Mouse (Mus musculus) megakaryocyte, adult 5-6 weeks (primary cell): ENCODE results near the gene Nfix. TPM values are rescaled to one million over a fixed set of nuclear protein-coding genes. Genes with fewer than 3 reads are reported as not detected.

Experiments
- ATAC-seq: 2 replicates; pipeline ENCODE4 v1.8.0; 2016; ENCODE audit warnings: mild to moderate bottlenecking, inconsistent platforms; ENCODE audit not compliant: poor library complexity, severe bottlenecking
- total RNA-seq, 2 experiments: library from RNA; stranded (forward) in 1 of 2; stranded (reverse) in 1 of 2; fragments of 153-499, 151-499 nt in 1 of 2; fragments of 221-1000, 200-1000 nt in 1 of 2; gene quantifications; 2 replicates each; pipeline versions ENCODE4 v1.2.3 to v1.2.4; 2015 to 2017

Gene Nfix
- total RNA-seq (2015) (23.8 and 26.9 TPM in 2 replicates), total RNA-seq (2017) (7.7 and 17.0 TPM in 2 replicates)

DNA sequence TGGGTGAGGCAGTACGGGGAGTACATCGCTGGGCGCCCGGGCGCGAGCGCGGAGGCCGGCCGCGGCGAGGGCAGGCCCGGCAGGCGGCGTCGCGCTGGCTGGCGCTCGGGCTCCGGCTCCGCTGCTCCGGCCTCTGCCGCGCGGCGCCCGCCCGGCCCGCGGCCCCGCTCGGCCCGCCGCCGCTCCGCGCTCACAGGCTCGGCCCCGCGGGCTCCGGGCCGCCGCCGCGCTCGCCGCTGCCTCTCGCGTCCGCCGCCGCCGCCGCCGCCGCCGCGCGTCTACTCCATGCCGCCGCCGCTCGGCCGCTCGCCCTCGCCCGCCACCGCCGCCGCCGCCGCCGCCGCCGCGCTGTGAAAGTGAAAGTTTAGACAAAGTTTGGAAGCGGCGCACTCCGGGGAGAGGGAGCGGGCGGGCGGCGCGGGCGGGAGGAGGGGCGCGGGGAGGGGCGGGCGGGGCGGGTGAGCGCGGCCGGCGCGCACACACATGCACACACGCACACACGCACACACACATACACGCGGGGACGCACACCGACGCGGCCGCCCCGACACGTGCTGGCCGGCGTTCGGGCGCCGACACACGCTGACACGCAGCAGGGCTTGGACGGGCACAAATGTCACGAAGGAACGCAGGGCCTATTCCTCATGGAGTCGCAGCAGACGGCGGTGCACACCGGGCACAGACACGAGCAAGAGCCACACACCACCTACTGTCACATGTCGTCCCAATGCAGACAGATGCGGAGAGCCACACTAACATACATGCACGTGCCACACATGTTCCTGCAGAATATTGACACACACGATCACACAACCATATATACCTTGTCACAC, at the start of gene Nfix:
TSS of gene Nfix (minus strand) at position 346 of the 833 bp plus-strand sequence.
- peak; percentile 60 for ATAC-seq

DNA sequence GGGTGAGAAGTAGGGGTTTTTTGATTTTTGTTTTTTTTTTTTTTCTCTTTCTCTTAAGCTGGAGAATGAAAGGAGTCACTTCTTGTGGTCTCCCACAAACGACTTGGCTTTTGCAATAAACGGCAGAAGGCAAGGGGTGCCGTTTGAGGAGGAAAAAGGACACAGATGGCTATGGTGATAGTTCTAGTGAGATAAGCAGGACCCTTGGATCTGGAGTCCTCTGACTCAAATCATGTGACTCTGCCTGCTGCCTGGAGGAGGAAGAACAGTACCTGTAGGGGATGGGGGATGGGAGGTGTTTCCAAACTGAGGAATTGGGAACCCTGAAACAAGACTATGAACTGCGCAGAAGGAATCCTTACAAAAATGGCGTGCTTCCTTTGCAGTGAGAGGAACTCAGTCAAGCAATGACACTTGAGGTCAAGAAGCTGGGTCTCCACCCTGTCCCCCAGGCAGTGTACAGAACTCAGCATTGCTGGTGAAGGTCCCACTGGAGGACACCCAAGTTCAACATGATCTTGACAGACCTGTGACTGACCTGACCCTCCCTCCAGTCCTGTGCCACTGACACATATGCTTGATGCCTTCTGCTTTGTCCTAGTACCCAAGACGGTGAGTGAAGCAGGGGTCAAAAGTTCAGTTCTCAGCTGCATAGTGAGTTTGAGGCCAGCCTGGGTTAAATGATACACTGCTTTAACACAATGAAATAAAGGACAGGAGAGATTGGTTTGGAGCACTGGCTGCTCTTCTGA, 47.7 kb upstream of the Nfix start:
- no peak for ATAC-seq

DNA sequence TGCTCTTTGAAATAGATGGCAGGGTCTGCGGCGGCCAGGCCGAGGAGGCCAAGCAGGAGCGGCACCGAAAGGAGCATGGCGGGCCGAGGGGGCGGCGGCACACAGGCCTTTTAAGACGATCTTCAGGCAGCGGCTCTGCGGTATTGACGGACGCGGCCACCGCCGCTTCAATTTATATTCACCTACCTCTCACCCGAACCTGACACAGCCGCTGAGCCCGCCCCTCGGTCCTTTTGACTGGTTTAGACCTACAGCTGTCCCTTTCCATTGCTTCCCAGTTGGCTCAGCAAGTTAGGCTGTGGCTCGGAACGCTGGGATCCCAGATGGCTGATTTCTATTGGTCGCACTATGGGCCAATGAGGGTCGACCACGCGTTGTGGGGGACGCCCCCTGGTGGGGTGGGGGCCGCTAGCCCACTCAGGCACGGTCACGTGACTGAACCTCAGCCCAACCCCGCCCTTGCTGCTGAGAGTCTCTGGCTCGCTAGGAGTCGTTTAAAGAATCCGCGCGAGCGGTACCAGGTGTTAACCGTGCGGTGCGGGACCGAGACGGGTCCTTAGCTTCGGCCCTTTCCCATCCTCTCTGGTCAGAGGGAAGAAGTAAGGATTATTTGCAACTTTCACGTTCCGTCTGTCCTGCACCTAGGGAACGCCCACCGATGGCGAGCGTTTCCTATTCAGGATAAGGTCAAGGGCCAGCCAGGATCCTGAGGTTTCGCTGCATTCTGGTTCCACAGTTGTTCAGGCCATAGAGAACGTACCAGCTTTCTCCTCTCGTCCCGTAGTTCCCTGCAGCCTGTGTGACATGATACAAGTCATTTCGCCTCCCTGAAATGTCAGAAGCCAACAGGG, 46.8 kb upstream of the Nfix start, which contains the start of gene Calr:
TSS of gene Calr (minus strand) at position 213 of the 851 bp plus-strand sequence.
- peak; percentile 92 for ATAC-seq

DNA sequence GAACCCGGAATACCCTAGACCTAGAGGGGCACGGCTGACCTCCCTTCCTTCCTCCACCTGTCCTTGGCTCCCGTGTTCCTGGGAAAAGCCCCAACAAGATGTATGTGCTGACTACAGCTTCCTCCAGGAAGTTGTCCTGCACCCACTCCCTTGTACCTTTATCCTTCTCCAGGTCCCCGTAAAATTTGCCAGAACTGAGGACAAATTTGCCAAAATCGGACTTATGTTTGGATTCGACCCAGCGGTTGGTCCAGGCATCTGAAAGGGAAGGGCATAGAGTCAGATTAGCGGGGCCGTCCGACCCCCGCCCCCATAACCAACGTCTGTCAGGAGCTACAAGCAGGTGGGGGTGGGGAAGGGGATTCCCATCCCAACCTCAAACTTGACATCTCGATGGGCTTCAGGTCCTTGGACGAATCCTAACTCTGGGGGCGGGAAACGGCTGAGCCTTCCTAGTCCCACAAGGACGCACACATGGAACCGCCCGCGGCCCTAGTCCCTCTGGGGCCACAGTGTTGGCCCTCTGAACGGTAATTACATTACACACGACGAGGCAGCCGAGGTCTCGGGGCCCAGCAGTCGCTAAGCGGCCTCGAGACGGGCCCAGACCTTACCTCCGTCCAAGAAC, 46.1 kb upstream of the Nfix start:
- no peak for ATAC-seq

DNA sequence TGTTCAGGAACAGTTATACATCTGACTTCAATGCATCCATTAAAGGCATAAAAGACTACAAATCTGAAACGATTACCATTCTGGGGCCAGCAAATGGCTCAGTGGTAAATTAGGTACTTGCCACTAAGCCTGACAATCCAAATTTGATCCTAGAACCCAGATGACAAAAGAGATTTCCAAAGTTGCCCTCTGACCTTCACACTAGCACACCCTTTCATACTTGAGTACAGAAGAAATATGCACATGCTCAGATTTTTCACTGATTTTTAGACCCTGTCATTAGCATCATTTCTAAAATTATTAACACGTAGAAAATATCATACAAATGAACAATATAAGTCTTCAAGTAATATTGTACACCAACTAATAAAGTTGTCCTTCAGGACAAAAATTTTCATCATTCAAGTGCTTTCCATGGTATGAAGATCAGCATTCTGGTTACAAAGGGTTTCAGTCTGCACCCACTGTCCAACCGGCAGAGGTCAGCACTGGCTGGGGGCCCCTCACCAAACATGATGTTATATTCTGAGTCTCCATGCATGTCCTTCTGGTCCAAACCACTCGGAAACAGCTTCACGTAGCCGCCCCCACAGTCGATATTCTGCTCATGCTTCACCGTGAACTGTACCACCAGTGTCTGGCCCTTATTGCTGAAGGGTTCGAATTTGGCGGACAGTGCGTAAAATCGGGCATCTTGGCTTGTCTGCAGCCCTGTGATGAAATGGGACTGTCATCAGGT, 45.4 kb upstream of the Nfix start:
- no peak for ATAC-seq

DNA sequence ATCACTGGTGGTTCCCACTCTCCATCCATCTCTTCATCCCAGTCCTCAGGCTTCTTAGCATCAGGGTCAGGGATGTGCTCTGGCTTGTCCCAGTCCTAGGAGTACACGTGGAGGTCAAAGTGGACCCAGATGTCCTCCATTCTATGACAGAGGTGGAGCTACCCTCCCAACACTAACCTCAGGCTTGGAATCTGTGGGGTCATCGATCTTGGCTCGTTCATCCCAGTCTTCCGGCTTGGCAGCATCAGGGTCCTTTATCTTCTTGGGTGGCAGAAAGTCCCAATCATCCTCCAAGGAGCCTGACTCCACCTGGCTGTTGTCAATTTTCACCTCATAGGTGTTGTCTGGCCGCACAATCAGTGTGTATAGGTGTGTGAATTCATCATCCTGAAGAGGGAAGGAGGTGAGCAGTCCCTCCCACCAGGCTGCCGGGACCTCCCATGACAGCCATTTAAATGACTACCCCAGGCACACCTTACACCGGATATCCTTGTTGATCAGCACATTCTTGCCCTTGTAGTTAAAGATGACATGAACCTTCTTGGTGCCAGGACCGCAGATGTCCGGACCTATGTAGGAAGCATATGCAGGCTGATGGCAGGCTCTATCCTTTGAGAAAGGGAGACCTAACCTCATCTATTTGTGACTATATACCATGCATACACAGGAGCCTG, 44.4 kb upstream of the Nfix start:
- no peak for ATAC-seq

DNA sequence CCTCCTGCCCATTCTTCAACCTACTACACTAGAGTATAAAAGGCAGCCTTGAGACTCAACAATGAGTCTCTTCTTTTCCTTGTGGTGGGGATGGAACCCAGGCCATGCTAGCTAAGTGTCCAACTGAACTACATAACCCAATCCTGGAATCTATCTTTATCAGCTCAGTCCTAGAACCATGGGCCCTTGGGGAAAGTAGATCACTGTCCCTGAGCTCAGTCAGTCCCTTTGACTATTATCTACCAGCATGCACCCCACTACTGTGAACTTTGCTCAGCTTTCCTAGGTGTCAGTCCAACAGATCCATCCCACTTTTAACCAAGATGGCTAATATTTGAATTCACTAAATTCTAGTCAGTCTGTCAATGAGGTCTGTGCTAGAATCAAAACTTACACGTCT, 41.4 kb upstream of the Nfix start:
- ATAC-seq, result no peak

DNA sequence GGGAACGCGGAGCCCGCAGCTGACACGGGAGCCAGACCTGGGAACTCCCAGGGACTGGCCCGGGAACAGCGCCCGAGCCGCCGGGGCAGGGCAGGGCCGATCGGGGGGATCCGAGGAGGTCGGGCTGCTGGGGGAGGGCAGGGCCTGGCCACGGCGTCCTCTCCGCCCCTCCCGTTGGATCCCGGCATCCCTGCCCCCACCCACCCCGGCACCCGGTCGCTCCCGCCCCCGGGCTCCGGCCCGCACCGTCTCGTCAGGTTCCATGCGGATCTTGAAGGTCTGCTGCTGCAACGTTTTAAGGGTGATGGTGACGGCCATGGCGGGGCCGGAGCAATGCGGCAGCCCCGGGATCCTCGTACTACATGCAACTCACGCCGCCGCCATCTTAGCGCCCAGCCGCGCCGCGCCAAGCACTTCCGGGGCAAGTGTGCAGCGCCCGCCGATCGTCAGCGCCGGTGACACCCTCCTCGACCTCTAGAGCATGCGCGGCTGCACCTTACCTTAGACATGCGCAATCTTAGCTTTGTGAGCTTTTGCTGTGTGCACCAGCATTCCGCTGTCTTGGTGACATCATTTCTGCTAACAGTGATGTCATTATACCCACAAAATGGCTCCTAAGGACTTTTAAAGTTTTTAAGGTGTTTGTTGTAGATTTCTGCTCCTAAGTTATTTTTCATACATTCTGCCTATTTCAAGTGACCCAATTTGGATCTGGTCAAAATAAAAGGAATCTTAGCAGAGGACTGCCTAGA, 40.3 kb upstream of the Nfix start, which contains the start of gene Rad23a:
TSS of gene Rad23a (minus strand) at position 418 of the 752 bp plus-strand sequence.
- peak; percentile 98 for ATAC-seq

DNA sequence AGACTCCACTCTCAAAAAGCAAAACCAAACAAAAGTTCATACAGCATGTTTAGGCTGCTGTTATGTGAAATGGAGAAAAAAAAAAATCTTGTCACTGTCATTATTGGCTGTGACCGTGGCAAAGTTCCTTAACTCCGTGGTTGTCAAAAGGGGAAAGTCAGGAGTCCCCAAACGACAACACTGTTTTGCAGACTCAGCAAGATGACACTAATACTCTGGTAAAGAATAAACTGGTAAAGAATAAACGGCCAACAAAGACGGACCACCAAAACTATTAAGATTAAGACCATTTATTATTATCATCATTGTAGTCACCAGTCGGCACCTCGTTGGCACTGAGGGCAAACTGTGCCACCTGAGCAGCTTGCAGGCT, 39.7 kb upstream of the Nfix start:
- ATAC-seq, result no peak

DNA sequence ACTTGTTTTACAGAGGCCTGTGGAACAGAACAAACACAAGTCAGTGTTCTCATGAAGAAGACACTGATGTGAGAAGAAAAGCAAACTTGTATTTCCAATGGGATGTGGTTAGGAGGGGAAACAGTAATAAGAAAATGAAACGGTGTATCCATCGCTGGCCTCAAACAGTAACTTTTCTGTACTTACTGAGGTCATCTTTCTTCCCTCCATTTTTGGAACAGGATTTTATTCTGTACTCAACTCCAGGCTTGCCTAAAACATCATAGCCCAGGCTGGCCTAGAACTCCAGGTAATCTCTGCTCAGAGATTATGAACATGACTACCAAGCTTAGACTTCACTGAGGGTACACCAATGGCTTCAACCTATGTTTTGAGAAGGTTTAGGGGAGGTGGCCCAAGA, 39.3 kb upstream of the Nfix start:
- ATAC-seq, result no peak

DNA sequence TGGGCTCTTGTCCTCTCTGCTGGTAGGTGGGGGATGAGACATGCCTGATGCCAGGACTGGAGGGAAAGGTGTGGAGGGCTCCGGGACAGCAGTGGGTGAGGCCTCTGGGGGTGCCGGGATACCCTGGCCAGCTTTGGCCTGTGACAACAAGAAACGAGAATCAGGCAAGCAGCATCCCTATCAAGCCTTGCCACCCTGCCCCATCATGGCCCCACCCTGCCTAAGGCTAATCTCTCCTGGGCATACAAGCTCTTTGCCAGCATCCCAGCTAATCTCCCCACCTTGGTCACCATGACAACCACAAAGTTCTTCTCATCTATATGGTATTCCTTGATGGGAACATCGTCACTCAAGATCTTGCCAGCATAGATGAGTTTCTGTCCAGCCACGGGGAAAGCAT, 38.4 kb upstream of the Nfix start:
- no peak for ATAC-seq

DNA sequence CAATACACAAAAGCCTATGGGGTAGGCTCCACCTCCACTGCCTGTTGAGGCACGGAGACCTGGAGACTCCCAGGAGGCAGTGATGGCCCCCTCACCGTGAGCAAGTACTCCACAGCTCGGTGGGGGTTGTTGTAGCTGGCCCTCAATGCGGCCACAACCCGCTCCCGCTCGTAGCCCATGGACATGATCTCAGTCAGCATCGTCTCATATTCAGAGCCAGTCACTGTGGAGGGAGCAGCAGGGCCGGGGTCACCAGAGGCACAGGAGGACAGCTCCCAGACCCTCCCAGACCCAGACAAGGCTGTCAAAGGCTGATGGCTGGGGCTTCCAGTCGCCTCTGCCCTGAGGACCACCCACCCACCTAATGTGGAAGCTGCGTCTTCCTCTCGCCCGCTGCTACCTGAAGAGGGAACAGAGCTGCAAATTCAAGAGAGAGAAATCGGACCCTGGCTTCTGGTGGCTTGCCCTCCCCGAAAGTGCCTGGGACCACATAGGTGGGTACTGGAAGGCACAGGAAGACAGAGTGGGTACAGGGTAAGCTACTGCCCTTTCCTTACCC, 37.8 kb upstream of the Nfix start:
- no peak for ATAC-seq

DNA sequence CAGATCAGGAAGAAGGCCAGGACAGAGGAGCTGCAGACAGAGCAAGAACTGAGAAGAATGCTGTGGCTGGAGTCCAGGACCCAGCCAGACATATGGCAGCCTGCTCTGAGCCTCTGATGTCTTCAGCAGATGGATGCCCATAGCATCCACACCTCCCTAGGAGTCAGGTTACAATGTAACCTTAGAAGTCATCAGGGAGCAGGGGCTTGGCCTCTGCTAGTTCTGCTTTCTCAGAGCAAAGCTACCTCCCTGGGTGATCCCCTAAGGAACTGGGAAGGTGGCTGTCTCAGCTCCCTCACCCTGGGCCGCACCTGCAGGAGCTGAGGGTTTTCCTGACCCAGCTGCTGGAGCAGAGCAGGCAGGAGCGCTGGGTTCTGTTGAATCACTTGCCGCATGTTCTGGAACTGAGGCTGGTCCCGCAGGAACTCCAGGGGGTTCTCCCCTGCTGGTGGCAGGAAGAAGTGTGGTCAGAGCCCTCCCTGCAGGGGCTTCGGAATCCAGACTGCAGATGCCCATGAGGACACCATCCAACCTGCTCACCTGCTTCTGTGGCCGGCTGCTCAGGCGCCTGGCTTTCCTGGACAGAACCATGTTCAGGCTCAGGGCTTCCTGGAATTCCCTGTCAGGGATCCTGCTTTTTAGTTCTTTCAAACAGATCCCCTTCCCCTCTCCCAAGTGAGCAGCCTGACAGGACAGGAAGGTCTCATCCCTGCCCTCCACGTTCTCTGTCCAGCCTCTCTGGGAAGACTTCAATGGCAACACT, 37.2 kb upstream of the Nfix start:
- no peak for ATAC-seq

DNA sequence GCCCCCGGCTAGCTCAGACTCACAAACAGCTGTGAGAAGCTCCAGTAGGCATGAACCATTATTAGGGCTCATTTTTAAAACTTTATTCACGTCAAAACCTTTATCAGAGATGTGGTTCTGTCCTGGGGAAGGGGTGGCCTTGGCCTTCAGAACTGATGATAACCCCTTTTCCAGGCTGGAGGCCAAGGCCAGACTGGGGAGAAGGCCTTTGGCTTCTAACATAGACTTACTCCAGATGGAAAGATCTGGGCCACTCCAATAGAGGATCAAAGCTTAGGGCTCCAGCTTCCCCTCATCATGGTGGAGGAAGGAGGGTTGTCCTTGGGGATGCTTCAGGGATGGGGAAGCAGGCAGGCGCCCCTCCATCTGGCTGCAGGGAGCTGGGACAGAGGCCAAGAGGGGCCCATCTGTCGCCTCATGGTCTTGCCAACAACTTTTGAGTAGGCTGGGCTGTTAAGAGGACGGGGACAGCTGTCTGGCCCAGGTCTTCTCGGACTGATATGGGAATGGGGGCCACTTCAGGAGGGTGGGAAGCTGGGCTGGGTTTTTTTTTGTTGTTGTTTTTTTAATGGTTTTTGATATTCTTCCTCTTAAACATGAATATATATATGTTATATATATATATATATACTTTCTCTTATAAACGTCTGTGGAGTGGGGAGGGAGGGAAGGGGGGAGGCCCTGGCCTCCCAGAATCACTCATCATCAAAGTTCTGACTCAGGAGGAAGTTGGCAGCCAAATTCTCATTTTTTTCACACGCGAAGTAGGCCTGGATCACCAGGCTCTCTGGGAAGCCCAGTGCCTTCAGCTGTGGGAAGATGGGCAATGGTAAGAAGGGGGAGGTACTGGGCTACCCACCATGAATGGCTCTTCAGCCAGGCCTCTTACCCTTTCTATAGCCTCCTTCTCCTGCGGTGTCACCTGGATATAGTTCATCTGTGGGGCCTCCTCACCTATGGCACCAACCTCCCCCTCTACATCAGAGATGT, 35.0 kb upstream of the Nfix start:
- no peak for ATAC-seq

DNA sequence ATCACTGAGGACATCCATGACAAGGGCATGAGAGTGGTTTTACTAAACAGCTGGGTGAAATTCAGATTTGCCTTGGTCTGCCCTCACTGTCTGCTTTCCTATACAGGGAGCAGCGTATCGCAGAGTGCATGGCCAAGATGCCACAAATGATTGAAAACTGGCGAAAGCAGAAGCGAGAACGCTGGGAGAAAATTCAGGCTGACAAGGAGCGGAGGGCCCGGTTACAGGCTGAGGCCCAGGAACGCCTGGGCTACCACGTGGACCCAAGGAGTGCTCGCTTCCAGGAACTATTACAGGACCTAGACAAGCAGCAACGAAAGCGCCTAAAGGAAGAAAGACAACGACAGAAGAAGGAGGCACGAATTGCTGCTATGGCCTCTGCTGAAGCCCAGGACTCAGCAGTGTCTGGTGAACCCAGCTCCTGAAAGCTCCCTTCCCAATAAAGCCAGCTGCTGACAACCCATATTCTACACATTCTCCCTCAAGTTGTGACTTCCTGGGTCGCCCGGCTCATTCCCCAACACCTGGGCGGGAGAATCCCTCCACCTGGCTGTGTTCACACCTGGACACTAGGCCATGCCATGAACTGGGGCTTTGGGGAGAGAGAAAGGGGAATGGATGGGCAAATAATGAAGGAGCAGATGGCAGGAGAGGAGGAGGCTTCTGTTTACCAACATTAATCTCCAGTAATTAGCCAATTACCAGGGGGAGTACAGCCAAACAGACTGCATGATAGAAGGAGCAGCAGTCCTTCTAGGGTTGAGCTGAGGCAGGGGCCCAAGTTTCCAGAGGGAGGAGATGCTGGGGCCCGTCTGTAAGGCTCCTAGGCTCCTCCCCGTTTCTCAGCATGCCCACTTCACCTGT, 34.1 kb upstream of the Nfix start:
- ATAC-seq, result no peak
